Mouse (Mus musculus): ENCODE data around the gene Inava.

Inava gene

DNA sequence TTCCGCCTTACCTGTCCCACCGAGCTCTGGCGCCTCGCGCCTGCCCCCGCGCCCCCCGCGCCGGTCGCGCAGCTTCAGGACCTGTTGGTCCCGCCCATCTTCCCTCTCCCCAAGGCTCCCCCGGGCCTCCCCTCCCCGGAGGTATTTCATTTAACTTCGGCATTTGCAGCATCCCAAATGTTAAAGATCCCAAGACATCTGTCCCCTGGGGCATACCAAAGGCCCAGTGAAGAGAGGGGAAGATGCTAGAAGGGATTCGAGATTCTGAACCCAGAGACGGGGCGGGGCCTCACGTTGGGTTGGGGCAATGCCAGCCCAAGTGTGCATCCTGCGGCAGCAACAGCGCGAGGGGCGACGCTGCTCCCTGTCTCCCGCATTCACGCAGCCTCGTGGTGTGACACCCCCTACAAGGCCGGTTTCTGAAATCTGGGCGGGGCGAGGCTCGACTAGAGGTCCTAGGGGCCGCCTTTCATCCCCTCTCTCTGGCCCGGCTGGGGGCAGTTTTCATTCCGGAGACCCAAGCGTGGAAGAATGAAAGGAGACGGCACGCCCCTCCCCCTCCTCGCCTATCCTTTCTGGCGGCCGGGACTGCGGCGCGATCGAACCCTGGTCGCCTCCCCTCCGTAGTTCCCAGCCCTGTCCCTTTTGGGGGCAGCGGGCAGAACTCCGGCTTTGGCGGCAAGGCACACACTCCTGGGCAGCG lies at the start of gene Inava:
Gene Inava, minus strand, starts transcription at position 373 of the 703 bp plus-strand sequence.
- peak; percentile 77 for DNase-seq (ENCODE audit: extremely low read depth, insufficient read length, low spot score)

- DNase-seq (ENCODE audit: extremely low read depth, insufficient read length, low spot score) = no peak
Observed at GRCm38 (mm10) chr1:136277366-136277765, 43.3 kb upstream of the Inava start.

GRCm38 (mm10) chr1:136268224-136268623 lies 34.2 kb upstream of the Inava start:
- DNase-seq (ENCODE audit: extremely low read depth, insufficient read length, low spot score) = no peak

DNA sequence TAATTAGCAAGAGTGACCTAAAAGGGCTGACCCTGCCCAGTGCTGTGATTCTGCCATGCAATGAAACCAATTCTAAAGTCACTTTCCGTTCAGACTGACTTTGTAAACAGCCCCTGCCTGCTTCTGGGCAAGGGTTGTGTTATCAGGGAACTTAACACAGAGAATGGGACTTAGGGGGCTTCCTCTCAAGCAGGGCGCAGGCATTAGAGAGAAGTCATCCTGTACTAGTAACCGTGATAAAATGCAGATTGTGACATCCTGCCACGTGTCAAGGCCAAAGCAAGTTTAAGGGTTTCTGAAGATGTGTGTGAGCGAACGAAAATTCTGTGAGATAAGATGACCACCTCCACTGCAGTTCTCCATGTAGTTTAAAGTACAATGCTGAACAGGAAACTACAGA lies 32.1 kb upstream of the Inava start:
- DNase-seq (ENCODE audit: extremely low read depth, insufficient read length, low spot score) = no peak

DNA sequence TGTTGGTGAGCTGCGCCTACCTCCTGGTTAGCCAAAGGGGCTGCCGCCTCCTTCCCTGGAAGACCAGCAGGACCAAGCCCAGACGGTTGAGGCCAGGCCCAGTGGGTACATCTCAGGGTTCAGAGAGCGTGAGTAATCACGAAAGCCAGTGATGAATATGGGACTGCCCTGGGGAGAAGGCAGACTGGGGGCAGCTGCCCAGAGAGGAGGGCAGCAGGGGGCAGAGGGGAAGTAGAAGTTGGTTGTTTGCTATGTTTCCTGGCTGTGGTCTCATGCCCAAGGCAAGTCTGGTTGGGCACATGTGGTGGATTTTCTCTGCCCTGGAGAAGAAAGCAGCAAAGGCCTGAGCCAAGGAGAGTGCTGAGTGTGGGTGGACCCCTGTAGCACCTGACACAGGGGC lies 29.3 kb upstream of the Inava start:
- no peak for DNase-seq (ENCODE audit: extremely low read depth, insufficient read length, low spot score)

DNA sequence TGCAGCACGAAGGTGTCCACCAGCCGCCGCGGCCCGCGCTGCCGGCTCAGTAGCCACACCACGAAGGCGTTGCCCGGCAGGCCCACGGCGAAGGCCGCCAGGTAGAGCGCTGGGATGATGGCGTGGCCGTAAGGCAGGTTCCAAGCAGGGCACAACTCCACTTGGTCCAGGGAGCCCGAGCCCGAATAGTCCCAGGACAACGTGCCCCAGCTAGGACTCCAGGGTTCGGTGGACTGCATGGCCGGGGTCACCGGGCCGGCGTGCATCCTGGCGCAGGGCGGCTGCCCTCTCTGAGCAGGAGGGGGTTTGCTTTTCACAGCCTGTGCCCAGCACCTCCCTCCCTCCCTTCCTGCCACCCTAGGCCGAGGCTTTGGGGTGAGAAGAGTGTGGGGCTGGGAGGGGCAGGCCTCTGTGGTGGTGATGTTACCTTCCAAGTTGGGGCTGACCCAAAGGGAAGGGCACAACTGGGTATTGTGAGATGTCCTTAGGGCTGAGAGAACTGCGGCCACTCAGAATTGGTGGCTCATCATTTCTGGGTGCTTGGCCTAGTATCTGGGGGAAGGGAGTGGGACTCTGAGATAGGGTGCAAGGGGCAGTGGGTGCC lies 26.7 kb upstream of the Inava start, which contains the start of gene Gpr25:
Gene Gpr25, minus strand, starts transcription at position 239 of the 604 bp plus-strand sequence.
- DNase-seq (ENCODE audit: extremely low read depth, insufficient read length, low spot score) = no peak

DNA sequence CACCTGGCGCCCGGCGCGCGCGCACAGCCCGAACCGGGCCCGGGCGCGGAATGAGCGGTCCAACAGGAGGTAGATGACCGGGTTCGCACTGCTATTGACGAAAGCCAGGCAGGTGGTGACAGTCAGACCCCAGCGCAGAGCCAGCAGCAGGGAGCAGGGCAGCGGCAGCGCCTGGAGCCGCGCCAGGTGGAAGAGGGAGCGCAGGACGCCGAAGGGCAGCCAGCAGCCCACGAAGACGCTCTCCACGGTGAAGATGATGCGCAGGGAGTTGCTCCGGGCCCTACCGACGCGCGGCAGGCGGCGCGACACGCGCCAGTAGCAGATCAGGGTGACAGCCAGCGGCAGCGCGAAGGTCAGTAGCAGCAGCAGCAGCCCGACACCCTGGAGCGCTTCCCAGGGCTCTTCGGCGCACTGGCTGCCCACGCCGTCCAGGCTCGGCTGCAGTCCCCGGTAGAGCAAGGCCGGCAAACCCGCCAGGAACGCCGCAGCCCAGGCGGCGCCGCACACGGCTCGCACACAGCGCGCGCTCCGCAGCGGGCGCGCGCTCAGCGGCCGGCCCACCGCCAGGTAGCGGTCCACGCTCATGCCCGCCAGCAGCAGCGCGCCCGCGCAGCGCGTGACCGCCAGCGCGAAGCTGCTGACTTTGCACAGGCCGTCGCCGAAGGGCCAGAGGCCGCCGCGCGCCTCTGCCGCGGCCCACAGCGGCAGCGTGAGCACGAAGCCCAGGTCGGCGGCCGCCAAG lies 26.0 kb upstream of the Inava start:
- DNase-seq (ENCODE audit: extremely low read depth, insufficient read length, low spot score) = no peak

- DNase-seq (ENCODE audit: extremely low read depth, insufficient read length, low spot score) = no peak
Observed at GRCm38 (mm10) chr1:136259543-136259892, 25.5 kb upstream of the Inava start.

GRCm38 (mm10) chr1:136258495-136258894 lies 24.4 kb upstream of the Inava start:
- DNase-seq (ENCODE audit: extremely low read depth, insufficient read length, low spot score) = no peak

GRCm38 (mm10) chr1:136255657-136256056 lies 21.6 kb upstream of the Inava start:
- no peak for DNase-seq (ENCODE audit: extremely low read depth, insufficient read length, low spot score)

GRCm38 (mm10) chr1:136255174-136255573 lies 21.1 kb upstream of the Inava start:
- DNase-seq (ENCODE audit: extremely low read depth, insufficient read length, low spot score) = no peak

GRCm38 (mm10) chr1:136254503-136255065 lies 20.5 kb upstream of the Inava start:
- no peak for DNase-seq (ENCODE audit: extremely low read depth, insufficient read length, low spot score)

DNA sequence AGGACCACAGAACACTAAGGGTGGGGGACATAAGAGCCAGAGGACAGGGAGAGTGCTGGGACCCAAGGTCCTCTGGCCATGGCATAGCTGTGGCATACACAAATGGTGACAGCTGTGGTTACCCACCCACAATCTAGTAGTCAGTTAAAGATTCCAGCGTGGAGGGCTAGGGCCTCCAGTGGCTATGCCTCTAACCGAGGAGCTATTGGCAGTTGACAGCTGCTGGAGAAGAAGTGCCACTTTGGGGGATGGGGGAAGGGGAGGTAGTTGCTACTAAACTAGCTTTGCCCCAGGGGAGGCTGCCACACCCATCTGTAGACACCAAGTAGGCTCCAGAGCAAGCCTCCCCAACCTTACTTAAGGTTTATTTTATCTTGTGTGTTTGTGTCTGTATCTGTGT lies 19.4 kb upstream of the Inava start:
- DNase-seq (ENCODE audit: extremely low read depth, insufficient read length, low spot score) = no peak

DNA sequence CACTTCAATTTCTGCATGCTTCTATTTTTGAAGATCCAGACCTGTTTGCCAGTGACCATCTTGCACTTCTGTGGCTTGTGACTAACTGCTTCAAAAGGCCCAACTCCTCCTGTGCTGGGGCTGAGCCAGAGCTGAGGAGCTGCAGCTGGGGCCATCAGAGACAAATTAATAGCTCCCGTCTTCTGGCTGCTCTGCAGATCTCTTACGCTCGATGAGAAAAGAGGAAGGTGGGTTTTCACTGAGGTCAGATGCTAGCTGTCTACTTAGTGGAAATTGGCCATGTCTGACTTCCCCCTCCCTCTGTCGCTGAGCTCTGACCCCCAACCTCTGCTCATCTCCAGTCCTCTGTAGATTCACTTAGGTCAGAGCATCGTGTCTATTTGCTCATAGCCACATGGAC lies 15.6 kb upstream of the Inava start:
- DNase-seq (ENCODE audit: extremely low read depth, insufficient read length, low spot score) = no peak

GRCm38 (mm10) chr1:136247393-136247792 lies 13.3 kb upstream of the Inava start:
- DNase-seq (ENCODE audit: extremely low read depth, insufficient read length, low spot score) = no peak

DNA sequence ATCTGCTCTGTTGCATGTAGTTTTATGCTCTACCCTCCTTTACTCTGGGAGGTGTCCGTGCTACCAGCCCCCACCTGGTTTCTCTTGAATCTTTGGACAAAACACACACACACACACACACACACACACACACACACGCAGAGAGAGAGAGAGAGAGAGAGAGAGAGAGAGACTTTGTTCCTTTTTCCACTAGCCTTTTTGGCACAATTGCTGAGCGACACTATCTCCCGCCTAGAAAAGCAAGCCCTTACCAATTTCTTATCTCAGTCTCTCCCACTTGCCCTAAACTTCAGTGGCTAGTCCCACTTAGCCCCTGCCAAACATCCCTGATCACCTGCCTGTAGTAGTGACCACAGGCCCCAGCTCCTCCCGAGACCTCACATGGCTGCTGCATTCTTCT lies 10.4 kb upstream of the Inava start:
- DNase-seq (ENCODE audit: extremely low read depth, insufficient read length, low spot score) = no peak

DNA sequence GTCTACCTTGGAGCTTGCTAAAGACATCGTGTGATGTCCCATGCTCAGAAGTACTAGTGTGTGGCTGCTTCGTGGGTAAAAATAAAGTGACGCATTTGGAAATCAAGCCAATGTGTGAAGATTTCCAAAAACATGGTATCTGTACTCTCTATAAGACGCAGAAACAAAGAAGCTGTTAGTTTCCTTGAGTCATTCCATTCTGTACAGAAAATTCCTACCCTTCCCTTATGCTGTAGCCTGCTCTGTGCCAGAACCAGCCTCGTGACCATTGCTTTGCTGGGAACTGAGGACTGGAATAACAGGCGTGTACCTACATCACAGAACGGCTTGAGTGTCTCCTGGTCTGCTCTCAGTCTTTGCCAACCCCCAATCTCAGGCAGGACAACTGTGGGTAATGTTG lies 7.7 kb upstream of the Inava start:
- no peak for DNase-seq (ENCODE audit: extremely low read depth, insufficient read length, low spot score)

- DNase-seq (ENCODE audit: extremely low read depth, insufficient read length, low spot score) = no peak
Observed at GRCm38 (mm10) chr1:136238495-136238894, 4.4 kb upstream of the Inava start.

GRCm38 (mm10) chr1:136234595-136235092 lies 580 bp upstream of the Inava start:
- no peak for DNase-seq (ENCODE audit: extremely low read depth, insufficient read length, low spot score)

- DNase-seq (ENCODE audit: extremely low read depth, insufficient read length, low spot score) = no peak
Observed at GRCm38 (mm10) chr1:136232986-136233790, 876 bp downstream of the Inava start.
